Mouse (Mus musculus) adrenal gland, adult 8-10 months (tissue): Measurements from ENCODE around the gene Slc30a7. TPM values are rescaled to one million over a fixed set of nuclear protein-coding genes. Genes with fewer than 3 reads are reported as not detected.
A peak's percentile ranks its signal among the peaks of the same experiment; 100 is the strongest.

ENCODE experiments used
- DNase-seq: peaks from one replicate; pipeline ENCODE4 v3.0.0; 2022
- total RNA-seq, 4 experiments: library from RNA; stranded (reverse); gene quantifications; 2 replicates each; pipeline ENCODE4 v1.2.4; 2022

Gene Slc30a7
- total RNA-seq, 4 experiments from 2014 or later = 44.6 to 47.6 (median 46.0) TPM

DNA sequence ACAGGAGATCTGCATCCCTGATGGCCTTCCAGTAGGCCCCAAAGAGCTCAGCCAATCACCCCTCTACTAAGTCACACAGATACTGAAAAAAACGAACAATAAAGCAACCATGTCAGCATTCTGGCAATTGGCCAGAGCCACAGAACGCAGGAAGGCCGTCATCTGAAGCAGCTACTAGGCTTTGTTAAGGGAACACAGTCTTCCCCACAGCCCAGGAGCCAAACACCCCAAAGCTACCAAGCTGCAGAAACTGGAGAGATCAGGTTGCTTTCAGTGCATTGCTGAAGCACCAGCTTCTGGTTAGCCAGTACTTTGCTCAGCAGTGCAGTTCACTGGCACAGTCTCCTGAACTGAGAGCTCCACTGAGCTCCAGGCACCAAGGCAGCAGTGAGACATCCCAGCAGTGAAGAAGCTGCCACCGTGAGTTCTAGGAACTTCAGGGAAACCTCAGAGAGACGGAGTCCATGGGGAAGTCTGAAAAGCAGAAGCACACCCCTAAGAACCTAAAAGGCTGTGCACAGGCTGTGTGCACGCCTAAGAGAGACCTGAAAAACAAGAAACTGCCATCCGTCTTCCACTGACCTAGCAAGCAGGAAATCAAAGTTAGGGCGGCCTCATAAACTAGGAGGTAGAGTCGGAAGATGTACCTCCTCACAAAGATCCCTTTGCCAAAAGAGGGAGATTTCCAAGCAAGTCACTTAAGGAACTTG lies 21.9 kb downstream of the Slc30a7 start:
- DNase-seq = peak; percentile 24

DNA sequence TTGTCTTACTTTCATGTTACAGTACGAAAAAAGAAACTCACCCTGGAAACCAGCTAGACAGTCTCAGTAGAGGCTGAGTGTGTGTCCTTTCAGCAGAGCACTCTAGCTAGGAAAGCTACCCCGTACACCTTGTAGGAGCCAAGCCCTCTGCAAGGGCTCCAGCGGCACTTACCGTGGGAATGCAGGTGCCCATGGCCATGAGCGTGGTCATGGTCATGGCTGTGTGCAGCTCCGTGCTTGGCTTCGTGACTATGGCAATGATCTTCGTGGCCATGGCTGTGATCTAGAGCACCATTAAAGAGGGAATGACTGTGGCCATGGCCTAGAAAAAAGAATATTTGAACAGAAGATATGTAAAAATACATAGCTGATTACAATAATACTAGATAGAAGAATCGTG lies 22.6 kb downstream of the Slc30a7 start:
- DNase-seq = no peak

DNA sequence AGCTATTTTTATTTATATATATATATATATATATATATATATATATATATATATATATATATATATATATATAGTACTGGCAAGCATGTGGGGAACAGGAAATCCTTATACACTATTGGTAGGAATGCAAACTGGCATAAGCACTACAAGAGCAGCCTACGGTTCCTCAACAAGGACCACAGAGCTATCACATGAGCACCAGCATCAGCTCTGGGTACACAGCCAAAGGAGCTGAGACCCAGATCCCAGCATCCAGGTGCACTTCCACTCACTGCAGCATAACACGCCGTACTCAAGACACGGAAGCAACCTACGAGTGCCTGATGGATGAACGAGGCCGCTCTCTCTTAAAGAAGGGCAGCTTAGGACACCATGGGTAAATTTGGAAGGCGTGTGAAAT lies 24.0 kb downstream of the Slc30a7 start:
- no peak for DNase-seq

DNA sequence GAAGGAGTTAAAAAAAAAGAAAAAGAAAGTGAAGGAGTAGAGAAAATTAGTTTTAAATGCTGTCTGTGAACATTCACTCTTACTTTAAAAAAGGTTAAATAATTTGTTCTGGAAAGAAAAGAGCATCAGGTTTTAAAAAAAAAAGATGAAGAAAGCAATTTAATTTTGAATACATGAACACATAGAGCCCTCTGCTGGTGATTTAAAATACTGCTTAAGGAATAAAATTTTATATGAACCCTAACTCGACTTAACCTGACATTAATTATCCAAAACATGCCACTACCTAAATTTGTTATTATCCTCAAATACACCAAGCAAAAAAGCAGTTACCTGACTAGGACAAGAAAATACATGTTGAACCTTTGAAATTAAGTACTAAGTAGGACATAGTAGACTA lies 28.2 kb downstream of the Slc30a7 start:
- DNase-seq = no peak

DNA sequence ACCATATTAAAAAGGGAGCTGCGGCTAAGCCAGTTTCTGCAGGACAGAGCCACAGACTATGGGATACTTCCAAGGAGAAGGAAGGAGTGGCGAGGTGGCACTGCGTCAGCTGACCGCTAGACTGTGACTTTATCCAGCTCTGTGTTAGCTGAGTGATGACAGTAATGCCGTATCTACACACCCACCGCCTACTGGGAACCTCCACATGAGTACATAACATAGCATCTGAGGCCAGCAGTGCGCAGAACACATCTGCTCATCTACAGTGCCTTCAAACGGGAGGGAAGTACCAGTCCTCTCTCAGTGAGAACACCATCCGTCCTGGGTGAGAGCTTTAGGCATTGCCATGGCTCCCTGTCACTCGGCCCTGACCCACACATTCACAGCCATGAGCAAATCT lies 32.2 kb downstream of the Slc30a7 start:
- no peak for DNase-seq

DNA sequence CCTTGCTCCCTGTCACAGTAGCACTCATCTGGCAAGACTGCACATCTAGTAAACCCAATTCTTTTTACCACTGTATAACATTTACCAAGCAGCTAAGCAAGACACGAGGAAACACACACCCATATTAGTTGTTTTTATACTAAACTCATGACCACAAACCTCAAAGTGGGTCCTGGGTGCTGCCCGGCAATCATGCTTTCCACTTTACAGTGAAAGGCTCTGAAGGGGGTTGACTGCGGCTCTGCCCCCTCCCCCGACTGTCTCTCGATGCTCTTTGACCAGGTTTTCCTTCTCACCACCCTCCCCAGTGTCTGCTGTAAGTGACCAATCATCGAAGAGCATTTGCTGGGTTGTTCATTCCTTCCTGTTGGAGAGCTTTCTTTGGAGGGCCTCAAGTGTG lies 33.0 kb downstream of the Slc30a7 start:
- no peak for DNase-seq

DNA sequence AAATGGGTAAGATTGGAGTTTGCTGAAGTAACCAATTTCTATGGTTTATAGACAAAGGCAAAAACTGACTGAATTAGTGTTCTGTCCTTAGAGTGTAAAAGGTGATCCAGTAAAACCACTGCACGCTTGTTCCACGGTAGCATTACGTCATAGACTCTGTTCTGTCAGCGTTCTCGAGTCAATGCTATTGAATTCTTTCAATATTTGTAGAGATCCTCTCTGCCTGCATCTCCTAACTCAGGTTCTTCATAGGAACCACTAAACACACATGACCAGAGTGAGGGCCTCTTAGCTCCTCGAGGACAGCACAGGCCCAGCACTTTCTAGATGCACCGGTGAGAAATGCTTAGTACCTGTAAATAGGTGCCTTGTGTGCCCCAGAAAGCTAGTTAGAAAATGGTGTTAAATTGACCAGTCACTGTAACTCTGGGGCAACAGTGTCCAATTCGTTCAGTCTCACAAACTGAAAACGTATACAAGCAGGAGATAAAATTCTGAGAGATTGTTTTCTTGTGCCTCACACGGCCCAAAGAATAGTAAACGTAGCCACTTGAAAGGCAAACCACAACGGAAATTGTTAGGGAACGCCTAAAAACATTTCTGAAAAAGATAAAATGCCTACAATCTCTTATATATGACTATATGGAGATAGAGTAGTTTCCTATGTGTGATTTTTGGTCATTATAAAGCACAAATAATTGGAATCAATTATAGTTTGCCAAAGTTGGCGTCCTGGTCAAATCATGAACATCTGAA lies 35.1 kb downstream of the Slc30a7 start:
- DNase-seq = no peak

DNA sequence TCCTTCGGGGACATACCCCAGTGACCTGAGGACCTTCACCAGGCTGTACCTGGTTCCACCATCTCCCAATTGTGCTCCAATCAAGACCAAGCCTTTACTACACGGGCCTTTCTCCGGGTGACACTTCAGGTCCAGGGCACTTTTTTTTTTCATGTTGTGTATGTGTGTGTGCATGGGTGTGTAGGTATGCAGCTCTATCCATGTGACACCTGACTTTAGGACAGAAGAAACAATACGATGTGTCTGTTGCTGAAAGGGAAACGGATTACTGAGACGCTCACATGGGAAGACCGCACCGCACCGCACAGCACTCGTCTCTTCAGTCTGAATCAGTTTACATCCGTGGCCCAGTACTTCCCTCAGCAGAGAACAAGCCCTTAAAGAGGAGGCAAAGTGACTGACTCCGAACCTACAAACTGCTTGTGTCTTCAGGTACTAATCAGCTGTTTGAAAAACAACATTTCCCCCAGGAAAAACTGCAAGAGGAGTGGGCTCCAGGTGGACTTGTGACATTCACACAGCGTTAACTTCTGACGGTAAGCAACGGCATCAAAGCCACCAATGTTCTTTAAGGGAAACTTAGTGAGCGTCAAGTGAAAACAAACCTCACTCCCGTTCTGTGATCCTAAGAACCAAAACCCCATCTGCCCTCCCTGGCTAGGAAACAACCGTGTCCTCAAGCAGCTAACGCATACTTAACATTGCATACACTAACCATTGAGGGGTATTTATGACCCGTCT lies 36.0 kb downstream of the Slc30a7 start:
- DNase-seq = no peak

DNA sequence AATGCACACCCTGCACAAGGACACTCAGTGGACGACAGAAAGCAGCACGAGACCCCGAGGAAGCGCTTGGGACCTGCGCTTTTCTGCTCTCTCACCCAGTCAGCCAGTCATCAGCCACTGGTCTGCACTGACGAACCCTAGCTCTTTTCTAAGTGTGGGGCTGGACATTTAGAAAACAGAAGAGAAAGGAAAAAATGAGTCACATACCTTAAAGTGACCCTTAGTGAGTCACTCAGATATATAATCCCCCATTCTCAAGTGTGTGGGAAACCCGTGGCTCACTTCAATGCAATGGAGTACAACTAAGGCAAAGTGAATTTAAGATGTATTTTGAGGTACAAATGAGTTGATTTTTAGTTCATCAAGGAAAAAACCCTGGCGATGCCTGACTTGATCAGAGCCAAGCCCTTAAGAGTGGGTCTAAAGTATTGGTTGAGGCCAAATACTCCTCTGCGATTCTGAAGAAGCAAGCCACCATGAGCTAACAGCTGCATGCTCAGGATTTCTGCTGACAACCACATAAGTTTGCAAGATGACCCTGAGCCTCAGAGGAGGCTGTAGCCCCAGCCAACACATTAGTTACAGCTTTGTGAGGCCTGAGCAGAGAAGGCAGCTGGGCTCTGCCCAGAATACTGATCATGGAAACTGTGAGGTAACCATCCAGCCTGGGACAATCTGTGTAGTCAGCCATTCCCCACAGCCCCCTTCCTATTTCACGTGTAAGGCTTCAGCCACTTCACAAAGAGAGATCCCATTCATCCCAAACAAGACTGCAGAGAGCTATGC lies 38.3 kb downstream of the Slc30a7 start:
- peak; percentile 21 for DNase-seq

DNA sequence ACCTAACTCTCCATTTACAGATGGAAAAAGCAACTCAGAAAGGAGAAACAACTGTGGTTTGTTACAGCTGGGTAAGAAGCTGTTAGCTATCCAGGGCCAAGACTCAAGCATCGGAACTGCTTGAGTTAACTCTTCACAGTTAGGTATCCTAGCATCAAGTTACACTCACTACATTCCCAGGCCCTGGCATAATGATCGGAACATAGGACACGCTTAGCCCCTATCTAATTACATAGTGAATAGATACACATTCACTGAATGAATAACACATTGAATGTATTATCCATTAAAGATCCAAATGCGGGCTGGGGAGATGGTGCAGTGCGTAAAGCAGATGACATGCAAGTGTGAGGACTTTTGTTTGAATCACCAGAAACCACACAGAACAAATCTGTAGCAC lies 43.1 kb downstream of the Slc30a7 start:
- DNase-seq = no peak

DNA sequence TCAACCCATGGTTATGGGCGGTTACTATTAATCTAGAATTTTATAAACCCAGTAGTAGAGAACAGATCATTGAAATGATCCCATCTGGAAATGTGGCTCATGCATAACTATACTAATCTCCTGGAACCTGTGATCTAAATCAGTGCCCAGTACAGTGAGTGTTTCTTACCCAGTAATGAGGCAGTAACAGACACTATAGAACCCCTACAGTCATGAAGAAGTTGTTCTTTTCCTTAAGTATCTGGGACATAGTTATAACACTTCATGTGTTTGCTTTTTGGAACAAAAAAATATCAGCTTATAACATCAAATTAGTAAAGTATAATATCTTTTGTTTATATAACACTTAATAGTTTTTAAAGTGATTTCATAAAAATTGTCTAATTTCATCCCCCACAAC lies 43.6 kb downstream of the Slc30a7 start:
- DNase-seq = no peak

DNA sequence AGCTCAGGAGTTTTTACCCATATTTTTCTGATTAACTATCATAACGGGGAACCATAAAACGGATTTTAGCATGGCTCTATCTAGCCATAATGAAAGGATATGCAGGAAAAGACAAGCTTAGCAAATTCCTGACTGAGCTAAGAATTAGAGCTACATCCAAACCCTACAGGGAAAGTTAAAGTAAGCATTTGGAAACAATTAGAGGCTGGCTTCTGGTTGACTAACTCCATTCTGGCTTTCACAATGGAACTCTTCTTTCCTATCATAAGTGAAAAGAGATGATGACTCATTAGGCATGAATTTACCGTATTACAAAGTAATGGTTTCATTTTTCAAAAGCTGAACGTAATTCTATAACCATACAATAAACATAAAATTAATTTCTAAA lies 45.2 kb downstream of the Slc30a7 start:
- no peak for DNase-seq

DNA sequence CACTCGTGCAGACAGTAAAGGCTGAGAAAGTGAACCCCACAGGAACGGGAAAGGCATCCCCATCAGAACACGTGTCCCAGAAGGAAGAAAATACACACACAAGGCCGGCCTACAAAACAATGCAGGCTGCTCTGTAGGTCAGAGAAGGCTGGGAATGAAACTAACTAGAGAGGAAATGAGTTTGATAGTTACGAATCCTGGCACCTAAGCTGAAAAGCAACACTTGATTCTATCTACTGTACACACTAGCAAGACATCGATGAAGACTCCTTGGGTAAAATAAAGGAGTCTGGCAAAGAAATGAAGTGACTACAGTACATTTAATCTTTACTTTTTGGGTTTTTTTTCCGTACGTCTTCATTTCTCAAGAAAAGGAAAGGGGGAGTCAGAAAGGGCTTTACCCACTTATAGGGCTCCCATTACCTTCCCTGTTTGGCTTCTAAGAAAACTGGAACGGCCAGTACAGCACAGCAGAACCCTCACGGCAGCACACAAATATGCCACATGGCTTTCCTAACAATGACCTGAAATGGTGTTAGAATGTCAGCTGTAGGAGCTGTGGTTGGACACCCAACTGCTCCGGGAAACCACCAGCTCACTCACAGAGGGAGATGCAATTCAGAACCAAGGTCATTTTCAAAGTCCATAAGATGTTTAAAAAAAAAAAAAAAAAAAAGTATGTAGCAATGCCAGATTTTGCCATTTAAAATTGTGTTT lies 45.7 kb downstream of the Slc30a7 start:
- no peak for DNase-seq

DNA sequence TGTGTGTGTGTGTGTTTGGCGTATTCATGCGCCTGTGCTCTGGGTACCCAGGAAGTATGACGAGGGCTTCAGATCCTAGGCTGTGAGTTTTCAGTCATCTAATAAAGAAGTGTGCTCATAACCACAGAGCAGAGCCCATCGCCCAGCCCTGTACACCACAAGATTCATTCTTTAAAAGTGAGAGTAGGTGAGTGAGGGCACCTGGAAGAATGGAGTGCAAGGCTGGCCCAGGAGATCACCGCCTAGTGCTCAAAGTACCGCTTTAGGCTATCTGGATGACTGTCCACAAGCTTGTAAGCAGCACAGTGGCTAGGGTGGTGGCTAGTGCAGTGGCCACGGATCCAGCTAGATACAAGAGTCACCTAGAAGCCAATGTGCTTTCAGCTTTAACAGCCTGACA lies 50.0 kb downstream of the Slc30a7 start:
- DNase-seq = no peak

DNA sequence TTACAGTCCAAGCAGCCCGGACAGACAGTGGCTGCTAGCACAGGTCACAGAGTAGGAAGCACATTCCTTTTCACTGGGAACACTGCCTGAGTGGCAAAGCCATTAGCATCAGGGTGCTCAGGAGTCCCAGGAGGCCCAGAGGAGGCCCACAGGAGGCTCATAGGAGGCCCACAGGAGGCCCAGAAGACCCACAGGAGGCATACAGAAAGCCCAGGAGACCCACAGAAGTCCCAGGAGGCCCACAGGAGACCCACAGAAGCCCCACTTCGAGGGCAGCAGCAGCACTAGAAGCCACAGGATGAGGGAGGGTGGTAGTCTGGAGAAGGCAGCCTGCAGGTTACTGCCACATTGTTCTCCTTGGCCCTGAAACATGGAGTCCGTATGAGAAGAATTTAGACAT lies 54.1 kb downstream of the Slc30a7 start:
- DNase-seq = no peak

DNA sequence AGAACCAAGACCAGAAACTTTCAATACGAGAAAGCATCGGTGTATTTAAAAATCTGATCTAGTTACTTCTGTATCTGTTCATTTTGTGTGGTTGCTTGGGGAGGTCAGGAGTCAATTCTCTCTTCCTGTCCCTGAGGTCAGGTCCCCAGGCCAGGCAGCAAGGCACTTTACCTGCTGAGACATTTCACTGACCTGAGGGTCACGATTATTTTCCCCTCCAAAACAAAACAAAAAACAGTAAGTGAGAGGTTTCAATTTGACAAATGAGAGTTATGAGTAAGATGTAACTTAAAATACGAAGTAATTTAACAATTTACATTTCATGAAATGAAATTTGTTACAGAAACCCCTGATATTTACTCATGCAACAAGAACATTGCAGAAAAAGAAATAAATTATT lies 54.9 kb downstream of the Slc30a7 start:
- DNase-seq = no peak

DNA sequence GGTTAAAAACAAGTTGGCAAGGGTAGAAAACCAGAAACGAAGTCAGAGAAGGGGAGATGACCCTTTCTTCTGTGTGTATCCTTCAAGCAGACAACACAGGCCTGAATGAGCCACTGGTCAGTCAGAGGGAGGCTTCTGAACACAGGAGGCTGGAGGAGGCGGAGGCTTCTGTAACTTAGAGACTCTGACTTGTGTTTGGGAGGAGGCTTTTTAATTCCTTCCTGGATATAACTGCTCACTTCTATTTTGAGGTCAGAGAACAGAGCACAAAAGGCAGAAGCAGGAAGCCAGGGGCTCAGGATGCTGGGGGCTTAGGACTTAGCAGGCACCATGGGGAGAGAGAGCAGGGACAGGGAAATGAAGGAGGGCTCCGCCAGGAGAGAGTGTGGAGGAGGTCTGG lies 56.0 kb downstream of the Slc30a7 start:
- DNase-seq = no peak

DNA sequence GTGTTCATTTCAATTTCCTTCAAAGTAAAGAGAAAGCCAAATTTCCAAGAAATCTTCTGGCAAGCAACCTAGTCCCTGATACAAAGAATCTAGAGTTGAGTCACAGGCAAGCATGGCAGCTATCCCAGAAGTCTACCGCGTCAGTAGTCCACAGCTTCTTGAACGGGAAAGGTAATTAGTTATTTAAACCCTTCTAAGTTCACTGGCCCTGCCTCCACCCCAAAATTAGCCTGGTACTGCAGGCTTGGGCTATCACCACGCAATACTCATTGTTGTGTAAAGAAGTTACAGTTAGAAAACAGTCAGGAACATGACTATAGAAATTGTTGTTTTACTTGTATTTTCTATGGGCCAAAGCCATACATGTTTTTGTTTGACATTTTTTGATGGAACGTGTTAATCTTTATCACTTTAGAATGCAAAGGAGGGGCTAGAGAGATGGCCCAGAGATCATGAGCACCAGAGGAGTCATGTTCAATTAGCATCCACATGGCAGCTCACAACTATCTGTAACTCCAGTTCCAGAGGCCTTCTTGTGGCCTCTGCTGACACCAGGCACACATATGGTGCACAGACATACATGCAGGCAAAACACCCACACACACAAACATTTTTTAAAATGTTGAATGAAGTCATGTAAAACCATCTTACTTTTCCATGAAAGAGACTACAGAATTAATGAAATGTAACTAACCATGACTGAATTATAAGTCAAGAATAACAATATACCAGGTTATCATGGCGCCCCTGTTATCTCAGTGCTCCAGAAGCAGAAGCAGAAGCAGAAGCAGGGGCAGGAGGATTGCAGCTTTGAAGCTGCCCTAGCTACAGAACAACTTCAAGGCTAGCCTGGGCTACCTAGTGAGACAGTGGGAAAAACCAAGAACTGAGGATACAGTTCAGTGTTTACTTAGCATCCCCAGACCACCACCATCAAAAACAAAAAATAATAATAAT lies 57.0 kb downstream of the Slc30a7 start:
- DNase-seq = peak; percentile 30

DNA sequence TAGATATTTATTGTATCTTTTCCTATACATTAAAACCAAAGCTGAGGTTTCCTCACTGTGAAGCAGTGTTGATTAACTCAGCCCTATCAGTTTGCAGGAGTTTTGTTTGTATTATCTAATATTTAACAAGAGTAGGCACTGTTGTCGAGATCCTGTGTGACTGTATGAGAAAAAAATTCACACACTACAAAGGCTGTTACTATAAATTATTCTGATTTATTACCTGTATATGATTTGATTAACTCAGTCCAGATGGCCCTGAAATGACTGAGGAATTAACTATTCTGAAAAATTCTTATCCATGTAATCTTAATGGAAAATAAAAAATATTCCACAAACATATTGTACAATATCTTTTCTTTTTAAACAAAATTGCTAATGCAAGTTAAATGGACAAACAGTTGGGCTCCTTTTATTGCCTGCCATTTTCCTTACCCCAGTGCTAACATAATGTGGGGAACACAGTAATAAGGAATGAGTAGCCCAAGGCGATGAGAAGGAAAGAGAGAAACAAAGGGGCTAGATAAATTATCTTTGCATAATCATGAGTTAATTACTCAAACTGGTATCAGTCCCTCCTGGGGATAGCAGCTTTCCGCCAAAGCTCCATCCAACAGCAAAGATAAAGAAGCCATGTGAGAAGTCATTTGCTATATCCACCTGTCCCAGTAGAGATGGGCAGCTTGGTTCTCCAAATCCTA lies 57.8 kb downstream of the Slc30a7 start:
- no peak for DNase-seq

DNA sequence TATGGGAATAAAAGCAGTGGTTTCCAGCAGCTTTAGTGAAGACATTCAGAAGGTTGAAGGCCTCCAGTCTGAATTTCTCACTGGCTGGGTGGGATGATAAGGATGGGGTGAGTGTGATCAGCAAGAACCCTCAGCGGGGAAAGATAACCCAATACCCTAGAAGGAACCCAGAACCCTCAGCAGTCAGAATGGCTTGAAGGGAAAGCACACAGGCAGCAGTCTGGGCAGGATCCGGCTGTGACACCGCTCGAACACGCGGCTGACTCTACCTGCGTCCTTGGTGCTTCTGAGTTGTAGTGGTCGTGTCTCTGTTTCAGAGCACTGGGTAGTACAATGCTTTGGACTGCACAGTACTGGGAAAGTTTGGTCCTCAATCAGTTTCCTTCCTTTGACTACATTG lies 60.9 kb downstream of the Slc30a7 start:
- no peak for DNase-seq
